In genomic region chr1:93227303-93227975, GRCm38 (mm10) we compare ENCODE assay signal across 9 mouse cellular contexts. TPM values are rescaled to one million over a fixed set of nuclear protein-coding genes. Genes with fewer than 3 reads are reported as not detected.
DNase-seq lines count a peak whose midpoint lies in the region; ATAC-seq and TF ChIP-seq lines count a peak whose summit lies in the region.
"Had no signal": no experiment of that assay in that cellular context is flagged by ENCODE, and none has a peak within 500 bp of the region (broad histone marks: within the 10 kb centered on the region; RNA-seq: fewer than 3 reads in every experiment).

No protein-coding gene starts in this region.

- no peak for DNase-seq in lung, postnatal 0 days (ENCODE audit: low spot score)
- DNase-seq in lung, adult 18-20 months: no peak
- peak; percentile 53 for DNase-seq in cerebellum, adult 11-12 months
- peak; percentile 45 for DNase-seq in gastrocnemius, postnatal 10 days
- DNase-seq in heart, embryonic 10.5 days (ENCODE audit: low spot score): no peak

- H3K4me2 ChIP-seq in lung, postnatal 0 days (replicated peaks; ENCODE audit: low read depth, low read length): no peak overlapping the region
- H3K4me2 ChIP-seq in stomach, embryonic 15.5 days: no peak overlapping the region
- H3K4me2 ChIP-seq in liver, embryonic 12.5 days: no peak overlapping the region

- ATAC-seq in lung, postnatal 0 days: peak; percentile 27; the same call in 1 of the 2 replicates
- peak; percentile 42; the same call in 1 of the 2 replicates for ATAC-seq in stomach, embryonic 15.5 days (ENCODE audit: insufficient read depth, low FRiP score, low read depth)
- no peak for ATAC-seq in liver, embryonic 12.5 days
- ATAC-seq: intestine, postnatal 0 days had no signal

- TF ChIP-seq CTCF in lung, postnatal 0 days (IDR thresholded peaks at IDR 0.05): no peak

- H3K9me3 ChIP-seq in lung, postnatal 0 days (ENCODE audit: low read length): no peaks in the 10 kb centered on the region
- no peaks in the 10 kb centered on the region for H3K9me3 ChIP-seq in stomach, embryonic 15.5 days
- H3K9me3 ChIP-seq in heart, embryonic 10.5 days: no peaks in the 10 kb centered on the region
- H3K9me3 ChIP-seq in liver, embryonic 12.5 days (replicated peaks): no peaks in the 10 kb centered on the region

- no peak overlapping the region for H3K9ac ChIP-seq in lung, postnatal 0 days (replicated peaks; ENCODE audit: low read depth)
- no peak overlapping the region for H3K9ac ChIP-seq in stomach, embryonic 15.5 days
- no peak overlapping the region for H3K9ac ChIP-seq in liver, embryonic 12.5 days

- no peak for TF ChIP-seq EP300 in lung, postnatal 0 days (IDR thresholded peaks at IDR 0.05)

- 66% methylated on average over 7 of the region's 7 CpGs for WGBS in lung, postnatal 0 days
- WGBS in stomach, embryonic 15.5 days: 65% methylated on average over 7 of the region's 7 CpGs
- WGBS in heart, embryonic 10.5 days: 77% methylated on average over 7 of the region's 7 CpGs
- WGBS in liver, embryonic 12.5 days (ENCODE audit: insufficient replicate concordance): 66% methylated on average over 7 of the region's 7 CpGs

- H3K4me1 ChIP-seq in lung, postnatal 0 days (ENCODE audit: insufficient read depth, low read depth, low read length): peaks cover 5% of the 10 kb centered on the region
- H3K4me1 ChIP-seq in stomach, embryonic 15.5 days: 0 out of 2 replicates have a peak, but pooled peaks cover 8% of the 10 kb centered on the region
- peaks cover 4% of the 10 kb centered on the region; the same call in 1 of the 2 replicates for H3K4me1 ChIP-seq in heart, embryonic 10.5 days
- no peaks in the 10 kb centered on the region for H3K4me1 ChIP-seq in liver, embryonic 12.5 days

- H3K27ac ChIP-seq in lung, postnatal 0 days (ENCODE audit: low read length): no peak overlapping the region
- H3K27ac ChIP-seq in stomach, embryonic 15.5 days: no peak overlapping the region
- no peak overlapping the region for H3K27ac ChIP-seq in heart, embryonic 10.5 days
- no peak overlapping the region for H3K27ac ChIP-seq in liver, embryonic 12.5 days

- H3K4me3 ChIP-seq in lung, postnatal 0 days (ENCODE audit: low read depth, low read length): no peak overlapping the region
- H3K4me3 ChIP-seq in stomach, embryonic 15.5 days (replicated peaks): no peak overlapping the region
- H3K4me3 ChIP-seq in heart, embryonic 10.5 days: no peak overlapping the region
- H3K4me3 ChIP-seq in liver, embryonic 12.5 days: no peak overlapping the region

- H3K36me3 ChIP-seq in lung, postnatal 0 days (ENCODE audit: insufficient read depth, low read length): no peaks in the 10 kb centered on the region
- H3K36me3 ChIP-seq in stomach, embryonic 15.5 days: no peaks in the 10 kb centered on the region
- no peaks in the 10 kb centered on the region for H3K36me3 ChIP-seq in heart, embryonic 10.5 days
- no peaks in the 10 kb centered on the region for H3K36me3 ChIP-seq in liver, embryonic 12.5 days

- H3K27me3 ChIP-seq in lung, postnatal 0 days (replicated peaks; ENCODE audit: insufficient read depth, low read length): no peaks in the 10 kb centered on the region
- 0 out of 2 replicates have a peak, but pooled peaks cover 4% of the 10 kb centered on the region for H3K27me3 ChIP-seq in stomach, embryonic 15.5 days (replicated peaks)
- H3K27me3 ChIP-seq in heart, embryonic 10.5 days (ENCODE audit: insufficient read depth, poor library complexity, severe bottlenecking): peaks cover 62% of the 10 kb centered on the region
- 0 out of 2 replicates have a peak, but pooled peaks cover 19% of the 10 kb centered on the region for H3K27me3 ChIP-seq in liver, embryonic 12.5 days (replicated peaks)

RNA-seq across cellular contexts. Expression of gene Sned1, which starts 8.2 kb away (rescaled TPM):
- polyA plus RNA-seq in lung, postnatal 0 days (2015; fragmentation: Nextera tagmentation; extraction: Ambion mirVana): 8.4 and 13.8 TPM in 2 replicates
- 1 to 10 TPM; 5.9 to 9.7 TPM for total RNA-seq in gastrocnemius, postnatal 10 days (2021)
- polyA plus RNA-seq in stomach, embryonic 15.5 days (2015; fragmentation: Nextera tagmentation; extraction: Ambion mirVana): 8.7 and 12.3 TPM in 2 replicates
- polyA plus RNA-seq in heart, embryonic 10.5 days (2016; fragmentation: Nextera tagmentation; extraction: Ambion mirVana): 3.0 and 5.5 TPM in 2 replicates
- polyA plus RNA-seq in liver, embryonic 12.5 days (2016; fragmentation: Nextera tagmentation; extraction: Ambion mirVana): 0.52 and 1.4 TPM in 2 replicates

RNA-seq across cellular contexts. Expression of gene Crocc2, which starts 58.9 kb away (rescaled TPM):
- 1.3 TPM in 2 replicates for polyA plus RNA-seq in lung, postnatal 0 days (2015; fragmentation: Nextera tagmentation; extraction: Ambion mirVana)
- total RNA-seq in gastrocnemius, postnatal 10 days (2021): under 1 TPM in 1 of 2 experiments, not detected in 1; 0.05 TPM
- 0.15 and 0.21 TPM in 2 replicates for polyA plus RNA-seq in stomach, embryonic 15.5 days (2015; fragmentation: Nextera tagmentation; extraction: Ambion mirVana)
- polyA plus RNA-seq in heart, embryonic 10.5 days (2016; fragmentation: Nextera tagmentation; extraction: Ambion mirVana): 0.14 and 0.30 TPM in 2 replicates
- polyA plus RNA-seq in liver, embryonic 12.5 days (2016; fragmentation: Nextera tagmentation; extraction: Ambion mirVana): 0.02 and 0.04 TPM in 2 replicates
- total RNA-seq: megakaryocyte, adult 5-6 weeks had no signal

Comparison
In these comparisons a context has a peak if more than half of its experiments do, and no peak if none do; other contexts are left out.
1. DNase-seq: peak in cerebellum, adult 11-12 months (single experiment) and gastrocnemius, postnatal 10 days (single experiment); none in lung, postnatal 0 days (single experiment), lung, adult 18-20 months (0 of 2) and heart, embryonic 10.5 days (single experiment).